Mouse (Mus musculus): ENCODE measurements around the gene Vapb.

Vapb gene

DNA sequence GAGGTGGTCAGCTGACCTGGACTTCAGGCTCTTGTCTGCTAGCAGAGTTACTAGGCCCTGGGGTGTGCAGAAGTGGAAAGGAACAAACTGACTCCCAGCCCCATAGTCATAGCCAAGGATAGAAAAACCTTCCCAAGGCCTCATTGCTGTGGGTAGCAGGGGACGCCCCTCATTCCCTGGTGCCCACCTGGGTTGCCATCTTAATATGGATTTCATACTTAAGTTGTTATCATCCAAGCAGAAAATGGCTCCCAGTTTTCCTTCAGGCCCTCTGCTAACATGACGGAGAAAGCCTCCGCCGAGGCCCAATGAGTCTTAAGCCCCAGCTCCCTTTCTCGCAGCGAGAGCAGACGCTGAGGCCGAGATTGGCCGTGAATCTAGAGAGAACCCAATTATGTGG is 63.3 kb downstream of the Vapb start:
- H3K36me3 ChIP-seq (ENCODE audit: insufficient read depth, low read length), result no peaks in the 10 kb centered on the region
- H3K4me1 ChIP-seq (replicated peaks; ENCODE audit: low read depth, low read length), result no peaks in the 10 kb centered on the region
- H3K4me3 ChIP-seq (replicated peaks; ENCODE audit: low read length), result no peak overlapping the region
- no peaks in the 10 kb centered on the region; the same call in 1 of the 2 replicates for H3K27me3 ChIP-seq (ENCODE audit: insufficient read depth, low read length)
- TF ChIP-seq NANOG (IDR thresholded peaks at IDR 0.05; ENCODE audit: borderline replicate concordance, low read length) (no peak), POU5F1 (IDR thresholded peaks at IDR 0.05; ENCODE audit: borderline replicate concordance, low read length) (no peak), CTCF (conservative IDR thresholded peaks at IDR 0.05; ENCODE audit: low read length) (no peak)
- H3K9me3 ChIP-seq (ENCODE audit: low read length), result no peaks in the 10 kb centered on the region

GRCm38 (mm10) chr2:173801405-173801876 is 64.1 kb downstream of the Vapb start:
- H3K27me3 ChIP-seq (ENCODE audit: insufficient read depth, low read length), result no peaks in the 10 kb centered on the region; the same call in 1 of the 2 replicates
- H3K36me3 ChIP-seq (ENCODE audit: insufficient read depth, low read length), result no peaks in the 10 kb centered on the region
- H3K4me3 ChIP-seq (replicated peaks; ENCODE audit: low read length), result no peak overlapping the region
- H3K4me1 ChIP-seq (replicated peaks; ENCODE audit: low read depth, low read length), result no peaks in the 10 kb centered on the region
- no peak for TF ChIP-seq NANOG (IDR thresholded peaks at IDR 0.05; ENCODE audit: borderline replicate concordance, low read length)
- TF ChIP-seq CTCF (conservative IDR thresholded peaks at IDR 0.05; ENCODE audit: low read length), result no peak
- H3K9me3 ChIP-seq (ENCODE audit: low read length), result no peaks in the 10 kb centered on the region

DNA sequence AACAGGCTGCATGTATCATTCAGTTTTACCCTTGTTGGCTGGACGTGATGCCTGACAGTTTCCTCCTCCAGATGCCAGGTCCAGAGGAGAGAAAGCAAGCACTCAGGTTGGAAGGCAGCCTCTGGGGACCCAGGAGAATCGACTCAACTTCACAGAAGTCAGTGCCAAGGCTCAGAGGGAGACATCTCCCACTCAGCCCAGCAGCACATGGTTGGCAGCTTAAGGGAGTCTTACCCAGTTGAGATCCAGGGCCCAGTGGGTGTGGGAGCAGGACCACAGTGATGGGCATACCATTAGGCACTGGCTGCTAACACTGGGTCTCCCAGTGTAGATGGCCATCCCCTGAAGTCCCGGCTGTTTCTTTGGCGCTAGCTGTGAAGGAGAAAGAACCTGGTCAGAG is 64.9 kb downstream of the Vapb start:
- Histone ChIP-seq H3K4me3 (replicated peaks; ENCODE audit: low read length) (no peak overlapping the region), H3K36me3 (ENCODE audit: insufficient read depth, low read length) (no peaks in the 10 kb centered on the region), H3K4me1 (replicated peaks; ENCODE audit: low read depth, low read length) (no peaks in the 10 kb centered on the region), H3K27me3 (ENCODE audit: insufficient read depth, low read length) (no peaks in the 10 kb centered on the region; the same call in 1 of the 2 replicates), H3K9me3 (ENCODE audit: low read length) (no peaks in the 10 kb centered on the region)
- TF ChIP-seq NANOG (IDR thresholded peaks at IDR 0.05; ENCODE audit: borderline replicate concordance, low read length) (no peak), CTCF (conservative IDR thresholded peaks at IDR 0.05; ENCODE audit: low read length) (no peak), POU5F1 (IDR thresholded peaks at IDR 0.05; ENCODE audit: borderline replicate concordance, low read length) (no peak)

- Histone ChIP-seq H3K9me3 (ENCODE audit: low read length) (no peaks in the 10 kb centered on the region), H3K4me3 (replicated peaks; ENCODE audit: low read length) (no peak overlapping the region), H3K36me3 (ENCODE audit: insufficient read depth, low read length) (no peaks in the 10 kb centered on the region), H3K27me3 (ENCODE audit: insufficient read depth, low read length) (no peaks in the 10 kb centered on the region; the same call in 1 of the 2 replicates), H3K4me1 (replicated peaks; ENCODE audit: low read depth, low read length) (no peaks in the 10 kb centered on the region)
- TF ChIP-seq NANOG (IDR thresholded peaks at IDR 0.05; ENCODE audit: borderline replicate concordance, low read length) (no peak), CTCF (conservative IDR thresholded peaks at IDR 0.05; ENCODE audit: low read length) (no peak), POU5F1 (IDR thresholded peaks at IDR 0.05; ENCODE audit: borderline replicate concordance, low read length) (no peak)
Observed at GRCm38 (mm10) chr2:173802956-173803355, 65.6 kb downstream of the Vapb start.

GRCm38 (mm10) chr2:173803827-173804226 is 66.5 kb downstream of the Vapb start:
- H3K4me1 ChIP-seq (replicated peaks; ENCODE audit: low read depth, low read length), result no peaks in the 10 kb centered on the region
- TF ChIP-seq POU5F1 (IDR thresholded peaks at IDR 0.05; ENCODE audit: borderline replicate concordance, low read length), result no peak
- no peak for TF ChIP-seq CTCF (conservative IDR thresholded peaks at IDR 0.05; ENCODE audit: low read length)
- TF ChIP-seq NANOG (IDR thresholded peaks at IDR 0.05; ENCODE audit: borderline replicate concordance, low read length), result no peak
- no peaks in the 10 kb centered on the region; the same call in 1 of the 2 replicates for H3K27me3 ChIP-seq (ENCODE audit: insufficient read depth, low read length)
- H3K36me3 ChIP-seq (ENCODE audit: insufficient read depth, low read length), result no peaks in the 10 kb centered on the region
- H3K9me3 ChIP-seq (ENCODE audit: low read length), result no peaks in the 10 kb centered on the region
- H3K4me3 ChIP-seq (replicated peaks; ENCODE audit: low read length), result no peak overlapping the region

DNA sequence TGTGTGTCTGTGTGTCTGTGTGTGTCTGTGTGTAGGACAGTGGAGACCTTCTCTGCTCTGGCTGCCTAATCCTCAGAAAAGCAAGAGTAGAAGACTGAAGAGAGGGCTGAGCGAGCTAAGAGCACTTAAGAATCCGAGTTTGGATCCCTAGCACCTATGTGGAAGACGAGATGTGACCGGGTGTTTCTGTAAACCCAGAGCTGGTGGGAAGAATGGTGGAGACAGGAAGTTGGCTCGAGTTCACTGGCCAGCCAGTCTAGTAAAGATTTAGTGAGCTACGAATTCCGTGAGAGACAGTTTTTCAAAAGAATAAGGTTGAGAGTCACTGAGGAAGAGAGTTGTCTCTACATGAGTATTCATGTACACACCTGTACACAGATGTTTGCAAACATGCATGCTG is 69.3 kb downstream of the Vapb start:
- Histone ChIP-seq H3K36me3 (ENCODE audit: insufficient read depth, low read length) (no peaks in the 10 kb centered on the region), H3K4me1 (replicated peaks; ENCODE audit: low read depth, low read length) (no peaks in the 10 kb centered on the region), H3K27me3 (ENCODE audit: insufficient read depth, low read length) (no peaks in the 10 kb centered on the region; the same call in 1 of the 2 replicates)

DNA sequence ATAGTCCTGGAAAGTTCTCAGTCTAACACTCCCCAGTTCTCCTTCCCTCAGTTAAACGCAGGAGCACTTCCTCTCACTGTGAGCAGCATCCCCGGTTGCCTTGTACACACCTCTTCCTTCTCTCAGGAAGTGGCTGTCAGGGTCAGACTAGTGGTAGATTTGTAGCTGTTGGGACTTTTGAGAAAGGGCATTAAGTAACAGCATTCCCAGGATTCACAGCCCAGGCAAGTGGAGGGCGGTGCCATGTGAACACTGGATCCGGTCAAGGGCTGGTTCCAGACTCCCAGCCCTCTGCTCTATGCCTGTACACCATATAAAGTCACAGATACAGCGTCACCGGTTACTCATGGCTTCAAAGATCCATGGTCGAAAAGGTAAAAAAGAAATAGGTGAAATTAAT is 71.6 kb downstream of the Vapb start:
- Histone ChIP-seq H3K36me3 (ENCODE audit: insufficient read depth, low read length) (no peaks in the 10 kb centered on the region), H3K9me3 (ENCODE audit: low read length) (no peaks in the 10 kb centered on the region), H3K27me3 (ENCODE audit: insufficient read depth, low read length) (no peaks in the 10 kb centered on the region), H3K4me3 (replicated peaks; ENCODE audit: low read length) (no peak overlapping the region), H3K4me1 (replicated peaks; ENCODE audit: low read depth, low read length) (no peaks in the 10 kb centered on the region)
- TF ChIP-seq CTCF (conservative IDR thresholded peaks at IDR 0.05; ENCODE audit: low read length), result no peak

More for the DNA sequence above, 69.3 kb downstream of the Vapb start:
- Histone ChIP-seq H3K4me3 (replicated peaks; ENCODE audit: low read length) (no peak overlapping the region), H3K9me3 (ENCODE audit: low read length) (no peaks in the 10 kb centered on the region)
- TF ChIP-seq NANOG (IDR thresholded peaks at IDR 0.05; ENCODE audit: borderline replicate concordance, low read length), result no peak
- TF ChIP-seq CTCF (conservative IDR thresholded peaks at IDR 0.05; ENCODE audit: low read length), result no peak
- no peak for TF ChIP-seq POU5F1 (IDR thresholded peaks at IDR 0.05; ENCODE audit: borderline replicate concordance, low read length)

GRCm38 (mm10) chr2:173810036-173810850 is 72.9 kb downstream of the Vapb start:
- H3K4me3 ChIP-seq (replicated peaks; ENCODE audit: low read length), result no peak overlapping the region
- TF ChIP-seq POU5F1 (IDR thresholded peaks at IDR 0.05; ENCODE audit: borderline replicate concordance, low read length), result no peak
- no peak for TF ChIP-seq NANOG (IDR thresholded peaks at IDR 0.05; ENCODE audit: borderline replicate concordance, low read length)
- TF ChIP-seq CTCF (conservative IDR thresholded peaks at IDR 0.05; ENCODE audit: low read length), result no peak
- no peaks in the 10 kb centered on the region for H3K27me3 ChIP-seq (ENCODE audit: insufficient read depth, low read length)

GRCm38 (mm10) chr2:173810851-173811130 is 73.5 kb downstream of the Vapb start:
- H3K4me3 ChIP-seq (replicated peaks; ENCODE audit: low read length), result no peak overlapping the region
- no peaks in the 10 kb centered on the region for H3K27me3 ChIP-seq (ENCODE audit: insufficient read depth, low read length)
- TF ChIP-seq NANOG (IDR thresholded peaks at IDR 0.05; ENCODE audit: borderline replicate concordance, low read length) (no peak), CTCF (conservative IDR thresholded peaks at IDR 0.05; ENCODE audit: low read length) (no peak), POU5F1 (IDR thresholded peaks at IDR 0.05; ENCODE audit: borderline replicate concordance, low read length) (no peak)

More at GRCm38 (mm10) chr2:173810036-173810850, 72.9 kb downstream of the Vapb start:
- H3K9me3 ChIP-seq (ENCODE audit: low read length), result no peaks in the 10 kb centered on the region
- H3K36me3 ChIP-seq (ENCODE audit: insufficient read depth, low read length), result no peaks in the 10 kb centered on the region
- no peaks in the 10 kb centered on the region for H3K4me1 ChIP-seq (replicated peaks; ENCODE audit: low read depth, low read length)

More at GRCm38 (mm10) chr2:173810851-173811130, 73.5 kb downstream of the Vapb start:
- no peaks in the 10 kb centered on the region for H3K9me3 ChIP-seq (ENCODE audit: low read length)
- H3K4me1 ChIP-seq (replicated peaks; ENCODE audit: low read depth, low read length), result no peaks in the 10 kb centered on the region
- no peaks in the 10 kb centered on the region for H3K36me3 ChIP-seq (ENCODE audit: insufficient read depth, low read length)

Data from E14TG2a.4 (cell line).